Mouse (Mus musculus) granulocyte monocyte progenitor cell, adult 5-6 weeks (primary cell): ENCODE measurements around the gene Brsk1. TPM values are rescaled to one million over a fixed set of nuclear protein-coding genes. Genes with fewer than 3 reads are reported as not detected.

Source experiments
- total RNA-seq, 2 experiments: library from RNA; stranded (forward) in 1 of 2; stranded (reverse) in 1 of 2; fragments of 200-712, 200-1000 nt in 1 of 2; fragments of >200 nt in 1 of 2; fragmentation: Nextera tagmentation in 1 of 2; gene quantifications; 2 replicates each; pipeline ENCODE4 v1.2.3; 2014 to 2017

Gene Brsk1
- total RNA-seq, 2 experiments from 2014 or later = not detected

Other genes starting within 250 kb of the Brsk1 start
- gene Rdh13, start 245.0 kb upstream of the Brsk1 start, total RNA-seq (2014; fragmentation: Nextera tagmentation) = 9.1 and 12.1 TPM in 2 replicates
- gene Rdh13, start 245.0 kb upstream of the Brsk1 start, total RNA-seq (2017) = 11.9 and 21.9 TPM in 2 replicates
- 5.0 and 7.7 TPM in 2 replicates for gene Eps8l1, start 229.9 kb upstream of the Brsk1 start, total RNA-seq (2014; fragmentation: Nextera tagmentation)
- gene Eps8l1, start 229.9 kb upstream of the Brsk1 start, total RNA-seq (2017) = 1.6 and 7.1 TPM in 2 replicates
- gene Ppp1r12c, start 188.9 kb upstream of the Brsk1 start, total RNA-seq (2014; fragmentation: Nextera tagmentation) = 92.2 and 131 TPM in 2 replicates
- 99.6 and 109 TPM in 2 replicates for gene Ppp1r12c, start 188.9 kb upstream of the Brsk1 start, total RNA-seq (2017)
- gene Tnnt1, start 174.2 kb upstream of the Brsk1 start, total RNA-seq (2014; fragmentation: Nextera tagmentation) = 7.3 and 16.1 TPM in 2 replicates
- gene Tnnt1, start 174.2 kb upstream of the Brsk1 start, total RNA-seq (2017) = 14.1 and 22.3 TPM in 2 replicates
- gene Tnni3, start 166.4 kb upstream of the Brsk1 start, total RNA-seq (2014; fragmentation: Nextera tagmentation) = 17.0 TPM in 1 of 2 replicates, not detected in the other
- gene Tnni3, start 166.4 kb upstream of the Brsk1 start, total RNA-seq (2017) = 2.7 and 4.1 TPM in 2 replicates
- gene Dnaaf3, start 158.2 kb upstream of the Brsk1 start, total RNA-seq (2014; fragmentation: Nextera tagmentation) = 0.81 and 2.5 TPM in 2 replicates
- gene Dnaaf3, start 158.2 kb upstream of the Brsk1 start, total RNA-seq (2017) = 0.43 and 0.88 TPM in 2 replicates
- not detected in 2 replicates for gene Syt5, start 143.1 kb upstream of the Brsk1 start, total RNA-seq (2014; fragmentation: Nextera tagmentation)
- gene Syt5, start 143.1 kb upstream of the Brsk1 start, total RNA-seq (2017) = not detected in 2 replicates
- not detected in 2 replicates for gene Ptprh, start 86.6 kb upstream of the Brsk1 start, total RNA-seq (2014; fragmentation: Nextera tagmentation)
- gene Ptprh, start 86.6 kb upstream of the Brsk1 start, total RNA-seq (2017) = not detected in 2 replicates
- 24.5 and 28.0 TPM in 2 replicates for gene Tmem86b, start 59.2 kb upstream of the Brsk1 start, total RNA-seq (2014; fragmentation: Nextera tagmentation)
- 17.5 and 26.2 TPM in 2 replicates for gene Tmem86b, start 59.2 kb upstream of the Brsk1 start, total RNA-seq (2017)
- gene Ppp6r1, start 31.6 kb upstream of the Brsk1 start, total RNA-seq (2014; fragmentation: Nextera tagmentation) = 134 and 148 TPM in 2 replicates
- 142 and 146 TPM in 2 replicates for gene Ppp6r1, start 31.6 kb upstream of the Brsk1 start, total RNA-seq (2017)
- 29.3 and 30.7 TPM in 2 replicates for gene Hspbp1, start 5.5 kb upstream of the Brsk1 start, total RNA-seq (2014; fragmentation: Nextera tagmentation)
- 21.9 and 23.7 TPM in 2 replicates for gene Hspbp1, start 5.5 kb upstream of the Brsk1 start, total RNA-seq (2017)
- 32.7 and 33.4 TPM in 2 replicates for gene Tmem150b, start 34.6 kb downstream of the Brsk1 start, total RNA-seq (2014; fragmentation: Nextera tagmentation)
- 13.5 and 18.5 TPM in 2 replicates for gene Tmem150b, start 34.6 kb downstream of the Brsk1 start, total RNA-seq (2017)
- gene Kmt5c, start 49.5 kb downstream of the Brsk1 start, total RNA-seq (2014; fragmentation: Nextera tagmentation) = 62.7 and 107 TPM in 2 replicates
- 58.5 and 74.7 TPM in 2 replicates for gene Kmt5c, start 49.5 kb downstream of the Brsk1 start, total RNA-seq (2017)
- 50.3 and 69.2 TPM in 2 replicates for gene Cox6b2, start 62.5 kb downstream of the Brsk1 start, total RNA-seq (2014; fragmentation: Nextera tagmentation)
- gene Cox6b2, start 62.5 kb downstream of the Brsk1 start, total RNA-seq (2017) = 28.9 and 30.7 TPM in 2 replicates
- not detected in 2 replicates for gene Fam71e2, start 80.7 kb downstream of the Brsk1 start, total RNA-seq (2014; fragmentation: Nextera tagmentation)
- not detected in 2 replicates for gene Fam71e2, start 80.7 kb downstream of the Brsk1 start, total RNA-seq (2017)
- not detected in 2 replicates for gene Il11, start 92.3 kb downstream of the Brsk1 start, total RNA-seq (2014; fragmentation: Nextera tagmentation)
- gene Il11, start 92.3 kb downstream of the Brsk1 start, total RNA-seq (2017) = not detected in 2 replicates
- not detected in 2 replicates for gene Tmem190, start 92.3 kb downstream of the Brsk1 start, total RNA-seq (2014; fragmentation: Nextera tagmentation)
- not detected in 2 replicates for gene Tmem190, start 92.3 kb downstream of the Brsk1 start, total RNA-seq (2017)
- 3.2 and 6.2 TPM in 2 replicates for gene Tmem238, start 99.1 kb downstream of the Brsk1 start, total RNA-seq (2014; fragmentation: Nextera tagmentation)
- gene Tmem238, start 99.1 kb downstream of the Brsk1 start, total RNA-seq (2017) = 4.6 and 7.6 TPM in 2 replicates
- gene Rpl28, start 102.3 kb downstream of the Brsk1 start, total RNA-seq (2014; fragmentation: Nextera tagmentation) = 1,827 and 2,944 TPM in 2 replicates
- gene Rpl28, start 102.3 kb downstream of the Brsk1 start, total RNA-seq (2017) = 828 and 1,139 TPM in 2 replicates
- gene Ube2s, start 122.0 kb downstream of the Brsk1 start, total RNA-seq (2014; fragmentation: Nextera tagmentation) = 236 and 240 TPM in 2 replicates
- gene Ube2s, start 122.0 kb downstream of the Brsk1 start, total RNA-seq (2017) = 230 and 245 TPM in 2 replicates
- gene Shisa7, start 154.1 kb downstream of the Brsk1 start, total RNA-seq (2014; fragmentation: Nextera tagmentation) = not detected in 2 replicates
- gene Shisa7, start 154.1 kb downstream of the Brsk1 start, total RNA-seq (2017) = not detected in 2 replicates
- 11.8 and 13.2 TPM in 2 replicates for gene Isoc2b, start 179.7 kb downstream of the Brsk1 start, total RNA-seq (2014; fragmentation: Nextera tagmentation)
- gene Isoc2b, start 179.7 kb downstream of the Brsk1 start, total RNA-seq (2017) = 43.0 and 72.6 TPM in 2 replicates
- gene Isoc2a, start 186.5 kb downstream of the Brsk1 start, total RNA-seq (2014; fragmentation: Nextera tagmentation) = 5.3 and 7.9 TPM in 2 replicates
- gene Isoc2a, start 186.5 kb downstream of the Brsk1 start, total RNA-seq (2017) = 7.9 and 10.7 TPM in 2 replicates
- not detected in 2 replicates for gene Gm36210, start 215.9 kb downstream of the Brsk1 start, total RNA-seq (2014; fragmentation: Nextera tagmentation)
- gene Gm36210, start 215.9 kb downstream of the Brsk1 start, total RNA-seq (2017) = not detected in 2 replicates
- 4.6 and 7.7 TPM in 2 replicates for gene Zfp628, start 224.6 kb downstream of the Brsk1 start, total RNA-seq (2014; fragmentation: Nextera tagmentation)
- gene Zfp628, start 224.6 kb downstream of the Brsk1 start, total RNA-seq (2017) = 1.0 and 1.2 TPM in 2 replicates
- gene Nat14, start 231.4 kb downstream of the Brsk1 start, total RNA-seq (2014; fragmentation: Nextera tagmentation) = 1.4 TPM in 1 of 2 replicates, not detected in the other
- gene Nat14, start 231.4 kb downstream of the Brsk1 start, total RNA-seq (2017) = not detected in 2 replicates
- gene Ssc5d, start 235.2 kb downstream of the Brsk1 start, total RNA-seq (2014; fragmentation: Nextera tagmentation) = not detected in 2 replicates
- 0.05 TPM in 1 of 2 replicates, not detected in the other for gene Ssc5d, start 235.2 kb downstream of the Brsk1 start, total RNA-seq (2017)